Comparison of ENCODE assay signal across 11 mouse cellular contexts in the genomic region with DNA sequence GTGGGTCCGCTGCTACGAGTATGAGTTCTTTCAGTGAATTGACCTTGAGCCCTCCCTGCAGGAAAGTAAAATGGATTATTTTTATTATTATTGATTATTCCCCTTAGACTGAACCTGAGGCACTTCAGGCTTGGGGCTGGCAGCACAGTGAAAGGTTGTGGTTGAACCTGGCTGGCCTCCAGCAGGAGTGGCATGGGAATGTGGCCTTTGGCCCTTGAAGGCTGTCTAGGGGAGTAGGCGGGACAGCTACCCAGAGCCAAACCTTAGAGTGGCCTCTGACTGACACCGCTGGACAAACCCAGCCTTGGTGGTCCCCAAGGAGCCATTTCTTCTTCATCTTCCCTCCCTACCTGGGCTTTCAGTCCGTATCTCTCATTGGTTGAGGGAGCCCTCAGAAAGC. TPM values are rescaled to one million over a fixed set of nuclear protein-coding genes. Genes with fewer than 3 reads are reported as not detected.
A peak's percentile ranks its signal among the peaks of the same experiment; 100 is the strongest.
DNase-seq lines count a peak whose midpoint lies in the region; ATAC-seq and TF ChIP-seq lines count a peak whose summit lies in the region.
"Had no signal": no experiment of that assay in that cellular context is flagged by ENCODE, and none has a peak within 500 bp of the region (broad histone marks: within the 10 kb centered on the region; RNA-seq: fewer than 3 reads in every experiment).

No protein-coding gene starts in this region.

- H3K4me3 ChIP-seq in kidney, adult 2 months (ENCODE audit: insufficient read depth, low read depth, low read length), result no peak overlapping the region
- no peak overlapping the region for H3K4me3 ChIP-seq in liver, embryonic 14.5 days (ENCODE audit: insufficient read depth in 1 of 2, low read depth in 2 of 2, low read length in 2 of 2)
- H3K4me3 ChIP-seq in stomach, embryonic 15.5 days (replicated peaks), result no peak overlapping the region
- H3K4me3 ChIP-seq: embryonic facial prominence, embryonic 13.5 days had no signal

- H3K9me3 ChIP-seq in liver, embryonic 14.5 days (ENCODE audit: control insufficient read depth, low read length), result no peaks in the 10 kb centered on the region
- H3K9me3 ChIP-seq in stomach, embryonic 15.5 days, result no peaks in the 10 kb centered on the region
- H3K9me3 ChIP-seq: embryonic facial prominence, embryonic 13.5 days had no signal

- WGBS in kidney, adult 2 months, result 56% methylated on average over 5 of the region's 5 CpGs
- WGBS in liver, embryonic 14.5 days (ENCODE audit: insufficient replicate concordance), result 53% methylated on average over 5 of the region's 5 CpGs
- WGBS in stomach, embryonic 15.5 days, result 68% methylated on average over 5 of the region's 5 CpGs

- no peaks in the 10 kb centered on the region for H3K27me3 ChIP-seq in kidney, adult 2 months (replicated peaks; ENCODE audit: control insufficient read depth, insufficient read depth, low read length)
- H3K27me3 ChIP-seq in liver, embryonic 14.5 days (ENCODE audit: control insufficient read depth, insufficient read depth, low read length), result no peaks in the 10 kb centered on the region
- H3K27me3 ChIP-seq in stomach, embryonic 15.5 days (replicated peaks), result no peaks in the 10 kb centered on the region
- H3K27me3 ChIP-seq: embryonic facial prominence, embryonic 13.5 days had no signal

- no peak overlapping the region for H3K9ac ChIP-seq in liver, embryonic 14.5 days (replicated peaks)
- H3K9ac ChIP-seq in stomach, embryonic 15.5 days, result no peak overlapping the region
- H3K9ac ChIP-seq: embryonic facial prominence, embryonic 13.5 days had no signal

- no peak for TF ChIP-seq POLR2A in kidney, adult 2 months (IDR thresholded peaks at IDR 0.05; ENCODE audit: low read depth, low read length)

- H3K36me3 ChIP-seq in kidney, adult 2 months (ENCODE audit: control insufficient read depth, insufficient read depth, low read length), result no peaks in the 10 kb centered on the region
- no peaks in the 10 kb centered on the region for H3K36me3 ChIP-seq in liver, embryonic 14.5 days (replicated peaks; ENCODE audit: control insufficient read depth, insufficient read depth, low read depth)
- no peaks in the 10 kb centered on the region for H3K36me3 ChIP-seq in stomach, embryonic 15.5 days
- H3K36me3 ChIP-seq: embryonic facial prominence, embryonic 13.5 days had no signal

- peaks cover 7% of the 10 kb centered on the region for H3K4me1 ChIP-seq in kidney, adult 2 months (ENCODE audit: control insufficient read depth, insufficient read depth, low read length)
- peaks cover 0 to 10% of the 10 kb centered on the region in 2 experiments; a peak in 2 of 4 replicates for H3K4me1 ChIP-seq in liver, embryonic 14.5 days (replicated peaks; ENCODE audit: control insufficient read depth in 2 of 2, insufficient read depth in 2 of 2, low read length in 1 of 2)
- H3K4me1 ChIP-seq in stomach, embryonic 15.5 days, result no peaks in the 10 kb centered on the region

- H3K27ac ChIP-seq in kidney, adult 2 months (ENCODE audit: insufficient read depth, low read depth, low read length), result no peak overlapping the region
- H3K27ac ChIP-seq in liver, embryonic 14.5 days, result no peak overlapping the region
- 0 out of 2 replicates have a peak overlapping the region, but pooled peaks have one; percentile 22 for H3K27ac ChIP-seq in stomach, embryonic 15.5 days
- H3K27ac ChIP-seq: embryonic facial prominence, embryonic 13.5 days had no signal

- ATAC-seq in liver, embryonic 14.5 days (ENCODE audit: insufficient read depth), result peak; percentile 54; the same call in 1 of the 2 replicates
- peak; percentile 48; the same call in 1 of the 2 replicates for ATAC-seq in stomach, embryonic 15.5 days (ENCODE audit: insufficient read depth, low FRiP score, low read depth)

- DNase-seq in ovary, postnatal 36 days (ENCODE audit: low spot score), result peak; percentile 32
- no peak for DNase-seq in ovary, postnatal 14 days (ENCODE audit: low spot score)
- peak; percentile 93 for DNase-seq in kidney, adult 2 months
- DNase-seq in liver, embryonic 14.5 days (ENCODE audit: low read depth in 3 of 3, low spot score in 3 of 3), result no peak
- DNase-seq in cerebellum, adult 8-10 months, result no peak
- no peak for DNase-seq in embryo, embryonic 11 days
- no peak for DNase-seq in retina, embryonic 14.5 days (ENCODE audit: low spot score)
- DNase-seq: cerebellum, adult 18-20 months; thymus, postnatal 4 days had no signal

- H3K4me2 ChIP-seq in liver, embryonic 14.5 days (ENCODE audit: low read depth), result no peak overlapping the region
- H3K4me2 ChIP-seq in stomach, embryonic 15.5 days, result no peak overlapping the region
- H3K4me2 ChIP-seq: embryonic facial prominence, embryonic 13.5 days had no signal

- no peak for TF ChIP-seq CTCF in kidney, adult 2 months (conservative IDR thresholded peaks at IDR 0.05; ENCODE audit: insufficient read depth, insufficient read length, low read depth, low read length)
- no peak for TF ChIP-seq CTCF in liver, embryonic 14.5 days (IDR thresholded peaks at IDR 0.05; ENCODE audit: low read depth)

- no peak for TF ChIP-seq EP300 in liver, embryonic 14.5 days (IDR thresholded peaks at IDR 0.05; ENCODE audit: low read depth)

RNA-seq across cellular contexts. Expression of a gene that starts 44.6 kb away (rescaled TPM):
- 256 and 291 TPM in 2 replicates for polyA plus RNA-seq in kidney, adult 2 months (2012; rRNA removed)
- polyA plus RNA-seq in liver, embryonic 14.5 days (2012; rRNA removed), result 62.7 and 63.4 TPM in 2 replicates
- 45.9 and 48.9 TPM in 2 replicates for polyA plus RNA-seq in liver, embryonic 14.5 days (2014; fragmentation: Nextera tagmentation; extraction: Ambion mirVana)
- polyA plus RNA-seq in stomach, embryonic 15.5 days (2015; fragmentation: Nextera tagmentation; extraction: Ambion mirVana), result 346 and 353 TPM in 2 replicates

Comparison
In these comparisons a context has a peak if more than half of its experiments do, and no peak if none do; other contexts are left out.
1. DNase-seq: peak in ovary, postnatal 36 days (single experiment) and kidney, adult 2 months (single experiment); none in ovary, postnatal 14 days (single experiment), liver, embryonic 14.5 days (0 of 3), cerebellum, adult 8-10 months (single experiment), embryo, embryonic 11 days (single experiment) and retina, embryonic 14.5 days (single experiment).